Mouse (Mus musculus): ENCODE measurements around the gene Gm17067. TPM values are rescaled to one million over a fixed set of nuclear protein-coding genes. Genes with fewer than 3 reads are reported as not detected.
"Not testable (repeated sequence)": the region's sequence is repeated elsewhere in the genome, so short reads cannot be mapped to it uniquely, and the experiment has no call there.

Gene Gm17067
- 0.05 TPM in 1 of 2 replicates, not detected in the other for polyA plus RNA-seq (2015; fragmentation: Nextera tagmentation; extraction: Ambion mirVana)

- not testable (repeated sequence) for H3K36me3 ChIP-seq (ENCODE audit: control insufficient read depth, insufficient read depth, low read length); H3K4me1 ChIP-seq (ENCODE audit: control insufficient read depth, insufficient read depth, low read length); H3K27me3 ChIP-seq (ENCODE audit: control insufficient read depth, insufficient read depth, low read depth, low read length); H3K27ac ChIP-seq (ENCODE audit: low read length); H3K4me3 ChIP-seq (ENCODE audit: low read depth, low read length); ATAC-seq; H3K9ac ChIP-seq (ENCODE audit: low read depth, low read length); H3K9me3 ChIP-seq (replicated peaks; ENCODE audit: control insufficient read depth, low read length, poor library complexity, severe bottlenecking); H3K4me2 ChIP-seq (ENCODE audit: low read length)
- WGBS: 81% methylated on average over 4 of the region's 4 CpGs
Measured at GRCm38 (mm10) chr7:42726917-42727316, at the start of gene Gm17067. Gm17067 (minus strand) TSS chr7:42727017.

- no peak for ATAC-seq
- Histone ChIP-seq H3K36me3 (ENCODE audit: control insufficient read depth, insufficient read depth, low read length) (no peaks in the 10 kb centered on the region), H3K9me3 (replicated peaks; ENCODE audit: control insufficient read depth, low read length, poor library complexity, severe bottlenecking) (peaks cover 4% of the 10 kb centered on the region; the same call in 1 of the 2 replicates), H3K4me2 (ENCODE audit: low read length) (no peak overlapping the region), H3K9ac (ENCODE audit: low read depth, low read length) (no peak overlapping the region), H3K4me1 (ENCODE audit: control insufficient read depth, insufficient read depth, low read length) (no peaks in the 10 kb centered on the region), H3K27ac (ENCODE audit: low read length) (no peak overlapping the region), H3K4me3 (ENCODE audit: low read depth, low read length) (no peak overlapping the region), H3K27me3 (ENCODE audit: control insufficient read depth, insufficient read depth, low read depth, low read length) (no peaks in the 10 kb centered on the region)
- 58% methylated on average over 20 of the region's 20 CpGs for WGBS
Measured at GRCm38 (mm10) chr7:42749836-42750235, 23.0 kb upstream of the Gm17067 start.

GRCm38 (mm10) chr7:42738536-42739210 lies 11.9 kb upstream of the Gm17067 start:
- Histone ChIP-seq H3K4me1 (ENCODE audit: control insufficient read depth, insufficient read depth, low read length) (no peaks in the 10 kb centered on the region), H3K36me3 (ENCODE audit: control insufficient read depth, insufficient read depth, low read length) (no peaks in the 10 kb centered on the region), H3K9me3 (replicated peaks; ENCODE audit: control insufficient read depth, low read length, poor library complexity, severe bottlenecking) (peaks cover 9% of the 10 kb centered on the region; the same call in 1 of the 2 replicates), H3K27me3 (ENCODE audit: control insufficient read depth, insufficient read depth, low read depth, low read length) (no peaks in the 10 kb centered on the region), H3K27ac (ENCODE audit: low read length) (no peak overlapping the region), H3K9ac (ENCODE audit: low read depth, low read length) (no peak overlapping the region), H3K4me2 (ENCODE audit: low read length) (no peak overlapping the region), H3K4me3 (ENCODE audit: low read depth, low read length) (no peak overlapping the region)
- 89% methylated on average over 10 of the region's 10 CpGs for WGBS
- no peak for ATAC-seq

GRCm38 (mm10) chr7:42693251-42693650 lies 33.6 kb downstream of the Gm17067 start:
- H3K4me3 ChIP-seq (ENCODE audit: low read depth, low read length): peak overlapping the region; percentile 40
- not testable (repeated sequence) for H3K9me3 ChIP-seq (replicated peaks; ENCODE audit: control insufficient read depth, low read length, poor library complexity, severe bottlenecking); H3K4me1 ChIP-seq (ENCODE audit: control insufficient read depth, insufficient read depth, low read length); ATAC-seq; H3K27me3 ChIP-seq (ENCODE audit: control insufficient read depth, insufficient read depth, low read depth, low read length); H3K36me3 ChIP-seq (ENCODE audit: control insufficient read depth, insufficient read depth, low read length)
- peak overlapping the region; percentile 44; the same call in 1 of the 2 replicates for H3K27ac ChIP-seq (ENCODE audit: low read length)
- H3K9ac ChIP-seq (ENCODE audit: low read depth, low read length): peak overlapping the region; percentile 71; the same call in 1 of the 2 replicates
- H3K4me2 ChIP-seq (ENCODE audit: low read length): peak overlapping the region; percentile 62
- 5% methylated on average over 4 of the region's 4 CpGs for WGBS

GRCm38 (mm10) chr7:42692362-42693158 lies 34.3 kb downstream of the Gm17067 start, which contains the start of gene Zfp975:
Zfp975 (minus strand) TSS chr7:42692742.
- WGBS: under 1% methylated on average over 23 of the region's 23 CpGs
- peak within 1 kb of the TSS; percentile 71 for H3K9ac ChIP-seq (ENCODE audit: low read depth, low read length)
- peak within 1 kb of the TSS; percentile 62 for H3K4me2 ChIP-seq (ENCODE audit: low read length)
- peak; percentile 100 for ATAC-seq
- H3K4me3 ChIP-seq (ENCODE audit: low read depth, low read length): peak within 1 kb of the TSS; percentile 40
- not testable (repeated sequence) for H3K36me3 ChIP-seq (ENCODE audit: control insufficient read depth, insufficient read depth, low read length); H3K4me1 ChIP-seq (ENCODE audit: control insufficient read depth, insufficient read depth, low read length); H3K27me3 ChIP-seq (ENCODE audit: control insufficient read depth, insufficient read depth, low read depth, low read length); H3K9me3 ChIP-seq (replicated peaks; ENCODE audit: control insufficient read depth, low read length, poor library complexity, severe bottlenecking)
- peak within 1 kb of the TSS; percentile 51 for H3K27ac ChIP-seq (ENCODE audit: low read length)

GRCm38 (mm10) chr7:42680081-42680480 lies 46.7 kb downstream of the Gm17067 start:
- not testable (repeated sequence) for ATAC-seq; H3K9ac ChIP-seq (ENCODE audit: low read depth, low read length); H3K4me3 ChIP-seq (ENCODE audit: low read depth, low read length); H3K27me3 ChIP-seq (ENCODE audit: control insufficient read depth, insufficient read depth, low read depth, low read length); H3K27ac ChIP-seq (ENCODE audit: low read length); H3K9me3 ChIP-seq (replicated peaks; ENCODE audit: control insufficient read depth, low read length, poor library complexity, severe bottlenecking); H3K4me2 ChIP-seq (ENCODE audit: low read length); H3K36me3 ChIP-seq (ENCODE audit: control insufficient read depth, insufficient read depth, low read length); H3K4me1 ChIP-seq (ENCODE audit: control insufficient read depth, insufficient read depth, low read length)
- WGBS: 92% methylated on average over 6 of the region's 6 CpGs

GRCm38 (mm10) chr7:42679646-42680045 lies 47.2 kb downstream of the Gm17067 start:
- H3K4me1 ChIP-seq (ENCODE audit: control insufficient read depth, insufficient read depth, low read length); ATAC-seq; H3K4me3 ChIP-seq (ENCODE audit: low read depth, low read length): not testable (repeated sequence)

GRCm38 (mm10) chr7:42660140-42660539 lies 66.7 kb downstream of the Gm17067 start:
- not testable (repeated sequence) for H3K27me3 ChIP-seq (ENCODE audit: control insufficient read depth, insufficient read depth, low read depth, low read length); H3K4me2 ChIP-seq (ENCODE audit: low read length)
- 67% methylated on average over 4 of the region's 5 CpGs for WGBS

More at GRCm38 (mm10) chr7:42679646-42680045, 47.2 kb downstream of the Gm17067 start:
- H3K27ac ChIP-seq (ENCODE audit: low read length); H3K9ac ChIP-seq (ENCODE audit: low read depth, low read length); H3K9me3 ChIP-seq (replicated peaks; ENCODE audit: control insufficient read depth, low read length, poor library complexity, severe bottlenecking); H3K4me2 ChIP-seq (ENCODE audit: low read length); H3K36me3 ChIP-seq (ENCODE audit: control insufficient read depth, insufficient read depth, low read length); H3K27me3 ChIP-seq (ENCODE audit: control insufficient read depth, insufficient read depth, low read depth, low read length): not testable (repeated sequence)

More at GRCm38 (mm10) chr7:42660140-42660539, 66.7 kb downstream of the Gm17067 start:
- H3K4me3 ChIP-seq (ENCODE audit: low read depth, low read length); ATAC-seq; H3K27ac ChIP-seq (ENCODE audit: low read length); H3K9ac ChIP-seq (ENCODE audit: low read depth, low read length); H3K36me3 ChIP-seq (ENCODE audit: control insufficient read depth, insufficient read depth, low read length); H3K4me1 ChIP-seq (ENCODE audit: control insufficient read depth, insufficient read depth, low read length); H3K9me3 ChIP-seq (replicated peaks; ENCODE audit: control insufficient read depth, low read length, poor library complexity, severe bottlenecking): not testable (repeated sequence)
